Mouse (Mus musculus): ENCODE data around the gene Map4k1. TPM values are rescaled to one million over a fixed set of nuclear protein-coding genes. Genes with fewer than 3 reads are reported as not detected.
"Not testable (repeated sequence)": the region's sequence is repeated elsewhere in the genome, so short reads cannot be mapped to it uniquely, and the experiment has no call there.

The Map4k1 gene
- polyA plus RNA-seq, 1 experiment from 2014 or later = 2.8 TPM

GRCm38 (mm10) chr7:28966181-28966580, 15.7 kb upstream of the Map4k1 start:
- 71% methylated on average over 4 of the region's 5 CpGs for WGBS
- no peak overlapping the region for H3K9ac ChIP-seq
- H3K27me3 ChIP-seq = no peaks in the 10 kb centered on the region
- H3K9me3 ChIP-seq (replicated peaks) = no peaks in the 10 kb centered on the region
- H3K4me2 ChIP-seq = no peak overlapping the region
- no peak overlapping the region for H3K4me3 ChIP-seq
- 0 out of 2 replicates have a peak overlapping the region, but pooled peaks have one; percentile 7 for H3K27ac ChIP-seq
- peaks cover 20% of the 10 kb centered on the region for H3K4me1 ChIP-seq (replicated peaks)
- no peaks in the 10 kb centered on the region; the same call in 1 of the 2 replicates for H3K36me3 ChIP-seq
- no peak for ATAC-seq (replicated peaks; ENCODE audit: insufficient number of reproducible peaks, insufficient read depth, low FRiP score, low read depth)

- Histone ChIP-seq H3K9ac (no peak overlapping the region), H3K4me2 (no peak overlapping the region), H3K4me1 (replicated peaks) (peaks cover 28% of the 10 kb centered on the region), H3K36me3 (no peaks in the 10 kb centered on the region; the same call in 1 of the 2 replicates), H3K27me3 (no peaks in the 10 kb centered on the region), H3K27ac (peak overlapping the region; percentile 7; the same call in 1 of the 2 replicates), H3K4me3 (no peak overlapping the region), H3K9me3 (replicated peaks) (no peaks in the 10 kb centered on the region)
- 55% methylated on average over 4 of the region's 4 CpGs for WGBS
- no peak for ATAC-seq (replicated peaks; ENCODE audit: insufficient number of reproducible peaks, insufficient read depth, low FRiP score, low read depth)
Measured at GRCm38 (mm10) chr7:28966751-28967505, 14.9 kb upstream of the Map4k1 start.

GRCm38 (mm10) chr7:28968120-28968519, 13.7 kb upstream of the Map4k1 start:
- WGBS = 91% methylated on average over 8 of the region's 8 CpGs

GRCm38 (mm10) chr7:28969271-28969670, 12.6 kb upstream of the Map4k1 start:
- WGBS = 100% methylated on average over 1 of the region's 1 CpGs
- H3K4me2 ChIP-seq = no peak overlapping the region
- peaks cover 29% of the 10 kb centered on the region for H3K4me1 ChIP-seq (replicated peaks)
- no peaks in the 10 kb centered on the region for H3K9me3 ChIP-seq (replicated peaks)
- H3K9ac ChIP-seq = no peak overlapping the region
- no peak overlapping the region for H3K4me3 ChIP-seq
- no peak overlapping the region for H3K27ac ChIP-seq
- ATAC-seq (replicated peaks; ENCODE audit: insufficient number of reproducible peaks, insufficient read depth, low FRiP score, low read depth) = no peak
- H3K36me3 ChIP-seq = peaks cover 11% of the 10 kb centered on the region
- no peaks in the 10 kb centered on the region for H3K27me3 ChIP-seq

More at GRCm38 (mm10) chr7:28968120-28968519, 13.7 kb upstream of the Map4k1 start:
- not testable (repeated sequence) for H3K27ac ChIP-seq; H3K9ac ChIP-seq; H3K27me3 ChIP-seq; H3K9me3 ChIP-seq (replicated peaks); H3K4me2 ChIP-seq; H3K4me3 ChIP-seq; H3K36me3 ChIP-seq; ATAC-seq (replicated peaks; ENCODE audit: insufficient number of reproducible peaks, insufficient read depth, low FRiP score, low read depth)
- peaks cover 29% of the 10 kb centered on the region for H3K4me1 ChIP-seq (replicated peaks)

GRCm38 (mm10) chr7:28969672-28970394, 12.0 kb upstream of the Map4k1 start:
- no peak overlapping the region for H3K4me3 ChIP-seq
- WGBS = 51% methylated on average over 12 of the region's 12 CpGs
- peaks cover 29% of the 10 kb centered on the region for H3K4me1 ChIP-seq (replicated peaks)
- no peaks in the 10 kb centered on the region for H3K27me3 ChIP-seq
- H3K9ac ChIP-seq = no peak overlapping the region
- peaks cover 14% of the 10 kb centered on the region for H3K36me3 ChIP-seq
- ATAC-seq (replicated peaks; ENCODE audit: insufficient number of reproducible peaks, insufficient read depth, low FRiP score, low read depth) = no peak
- peak overlapping the region; percentile 21; the same call in 1 of the 2 replicates for H3K27ac ChIP-seq
- H3K9me3 ChIP-seq (replicated peaks) = no peaks in the 10 kb centered on the region
- no peak overlapping the region for H3K4me2 ChIP-seq

- no peaks in the 10 kb centered on the region for H3K9me3 ChIP-seq (replicated peaks)
- H3K27me3 ChIP-seq = no peaks in the 10 kb centered on the region
- no peak for ATAC-seq (replicated peaks; ENCODE audit: insufficient number of reproducible peaks, insufficient read depth, low FRiP score, low read depth)
- peak overlapping the region; percentile 81 for H3K27ac ChIP-seq
- no peak overlapping the region for H3K4me3 ChIP-seq
- no peak overlapping the region for H3K4me2 ChIP-seq
- no peak overlapping the region for H3K9ac ChIP-seq
- WGBS = 82% methylated on average over 7 of the region's 7 CpGs
- peaks cover 29% of the 10 kb centered on the region for H3K4me1 ChIP-seq (replicated peaks)
- peaks cover 14% of the 10 kb centered on the region for H3K36me3 ChIP-seq
Measured at GRCm38 (mm10) chr7:28971029-28971428, 10.8 kb upstream of the Map4k1 start.

GRCm38 (mm10) chr7:28971770-28972269, 10.0 kb upstream of the Map4k1 start:
- no peak overlapping the region for H3K4me2 ChIP-seq
- peak overlapping the region; percentile 81 for H3K27ac ChIP-seq
- WGBS = 23% methylated on average over 6 of the region's 6 CpGs
- H3K4me3 ChIP-seq = no peak overlapping the region
- ATAC-seq (replicated peaks; ENCODE audit: insufficient number of reproducible peaks, insufficient read depth, low FRiP score, low read depth) = peak; percentile 64
- no peak overlapping the region for H3K9ac ChIP-seq
- no peaks in the 10 kb centered on the region for H3K27me3 ChIP-seq
- H3K36me3 ChIP-seq = peaks cover 19% of the 10 kb centered on the region
- H3K4me1 ChIP-seq (replicated peaks) = peaks cover 25% of the 10 kb centered on the region
- H3K9me3 ChIP-seq (replicated peaks) = no peaks in the 10 kb centered on the region

GRCm38 (mm10) chr7:28972542-28972985, 9.3 kb upstream of the Map4k1 start:
- Histone ChIP-seq H3K9ac (no peak overlapping the region), H3K9me3 (replicated peaks) (no peaks in the 10 kb centered on the region), H3K27me3 (no peaks in the 10 kb centered on the region), H3K36me3 (peaks cover 26% of the 10 kb centered on the region), H3K4me3 (no peak overlapping the region), H3K4me2 (no peak overlapping the region), H3K27ac (peak overlapping the region; percentile 81), H3K4me1 (replicated peaks) (peaks cover 22% of the 10 kb centered on the region)
- ATAC-seq (replicated peaks; ENCODE audit: insufficient number of reproducible peaks, insufficient read depth, low FRiP score, low read depth) = no peak; the same call in 1 of the 2 replicates
- WGBS = 69% methylated on average over 8 of the region's 8 CpGs

- H3K4me2 ChIP-seq = no peak overlapping the region
- H3K27ac ChIP-seq = peak overlapping the region; percentile 81; the same call in 1 of the 2 replicates
- no peaks in the 10 kb centered on the region for H3K9me3 ChIP-seq (replicated peaks)
- H3K4me3 ChIP-seq = no peak overlapping the region
- H3K9ac ChIP-seq = no peak overlapping the region
- H3K4me1 ChIP-seq (replicated peaks) = peaks cover 22% of the 10 kb centered on the region
- no peak for ATAC-seq (replicated peaks; ENCODE audit: insufficient number of reproducible peaks, insufficient read depth, low FRiP score, low read depth)
- WGBS = 83% methylated on average over 8 of the region's 8 CpGs
- H3K36me3 ChIP-seq = peaks cover 30% of the 10 kb centered on the region
- H3K27me3 ChIP-seq = no peaks in the 10 kb centered on the region
Measured at GRCm38 (mm10) chr7:28973025-28973424, 8.8 kb upstream of the Map4k1 start.

- H3K4me3 ChIP-seq = no peak overlapping the region
- H3K27ac ChIP-seq = no peak overlapping the region
- no peak overlapping the region for H3K4me2 ChIP-seq
- ATAC-seq (replicated peaks; ENCODE audit: insufficient number of reproducible peaks, insufficient read depth, low FRiP score, low read depth) = no peak
- peaks cover 45% of the 10 kb centered on the region for H3K36me3 ChIP-seq
- H3K27me3 ChIP-seq = no peaks in the 10 kb centered on the region
- H3K4me1 ChIP-seq (replicated peaks) = peaks cover 17% of the 10 kb centered on the region
- H3K9ac ChIP-seq = no peak overlapping the region
- no peaks in the 10 kb centered on the region for H3K9me3 ChIP-seq (replicated peaks)
- WGBS = 75% methylated on average over 9 of the region's 9 CpGs
Measured at GRCm38 (mm10) chr7:28977556-28977955, 4.3 kb upstream of the Map4k1 start.

GRCm38 (mm10) chr7:28982274-28983013, 594 bp downstream of the Map4k1 start:
- H3K4me1 ChIP-seq (replicated peaks) = peaks cover 18% of the 10 kb centered on the region
- peak; percentile 30 for ATAC-seq (replicated peaks; ENCODE audit: insufficient number of reproducible peaks, insufficient read depth, low FRiP score, low read depth)
- H3K4me3 ChIP-seq = peak overlapping the region; percentile 80
- WGBS = 12% methylated on average over 19 of the region's 19 CpGs
- H3K9ac ChIP-seq = peak overlapping the region; percentile 68
- H3K36me3 ChIP-seq = peaks cover 20% of the 10 kb centered on the region
- peak overlapping the region; percentile 77 for H3K4me2 ChIP-seq
- H3K27ac ChIP-seq = peak overlapping the region; percentile 86
- no peaks in the 10 kb centered on the region for H3K9me3 ChIP-seq (replicated peaks)
- no peaks in the 10 kb centered on the region for H3K27me3 ChIP-seq

All from heart, embryonic 15.5 days (tissue).